Mouse (Mus musculus) lung, postnatal 0 days (tissue): ENCODE data around the gene Tmem219.

ENCODE experiments used
- CTCF ChIP-seq: IDR thresholded peaks from 2 replicates; pipeline ENCODE4 v1.5.1; 2016; ENCODE audit warnings: antibody characterized with exemption, mild to moderate bottlenecking
- EP300 ChIP-seq: IDR thresholded peaks from 2 replicates; pipeline ENCODE4 v1.6.1; 2016; ENCODE audit warnings: antibody characterized with exemption, mild to moderate bottlenecking, control low read depth

DNA sequence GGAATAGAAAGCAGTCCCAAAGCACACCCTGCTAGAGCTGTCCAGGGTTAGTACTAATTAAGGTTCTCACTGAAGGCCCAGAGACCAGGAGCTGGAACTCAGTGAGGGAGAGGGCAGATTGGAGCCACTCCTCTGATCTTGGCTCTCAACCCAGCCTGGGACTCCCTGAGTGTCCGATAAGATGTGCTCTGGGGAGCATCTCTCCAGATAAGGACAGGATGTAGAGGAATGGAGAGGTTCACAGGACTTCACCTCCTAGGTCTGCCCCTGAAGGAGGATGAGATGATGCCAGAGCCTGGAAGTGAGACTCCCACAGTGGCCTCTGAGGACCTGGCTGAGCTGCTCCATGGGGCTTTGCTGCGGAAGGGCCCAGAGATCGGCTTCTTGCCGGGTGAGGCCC lies 29.0 kb upstream of the Tmem219 start:
- TF ChIP-seq CTCF (no peak), EP300 (no peak)
